Mouse (Mus musculus): ENCODE measurements at regions not wholly inside any gene's neighbourhood (a gene's known extent, or its start where the extent isn't known, plus 50 kb on each side); places are given as distances from the start of the nearest gene placed in this dataset.

DNA sequence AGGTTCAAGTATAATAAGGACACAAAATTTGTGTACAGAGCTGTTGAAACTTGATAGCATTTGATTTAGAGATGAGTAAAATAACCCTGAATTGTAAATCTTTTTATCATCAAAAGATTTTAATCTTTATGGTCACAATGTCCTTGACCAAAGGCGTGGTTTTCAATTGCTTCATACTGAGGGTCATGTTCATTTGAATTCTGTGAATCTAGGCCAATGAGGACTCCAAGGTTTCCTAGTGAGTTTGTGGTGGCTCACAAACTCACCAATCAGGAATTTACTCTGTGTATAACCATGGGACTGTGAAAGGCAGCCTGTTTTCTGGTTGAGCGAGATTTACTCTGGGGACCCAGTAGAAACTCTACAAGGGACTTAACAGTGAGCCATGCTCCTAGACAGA is 1269.2 kb downstream of the Gsdmc2 start:
- DNase-seq, result peak; percentile 42

DNA sequence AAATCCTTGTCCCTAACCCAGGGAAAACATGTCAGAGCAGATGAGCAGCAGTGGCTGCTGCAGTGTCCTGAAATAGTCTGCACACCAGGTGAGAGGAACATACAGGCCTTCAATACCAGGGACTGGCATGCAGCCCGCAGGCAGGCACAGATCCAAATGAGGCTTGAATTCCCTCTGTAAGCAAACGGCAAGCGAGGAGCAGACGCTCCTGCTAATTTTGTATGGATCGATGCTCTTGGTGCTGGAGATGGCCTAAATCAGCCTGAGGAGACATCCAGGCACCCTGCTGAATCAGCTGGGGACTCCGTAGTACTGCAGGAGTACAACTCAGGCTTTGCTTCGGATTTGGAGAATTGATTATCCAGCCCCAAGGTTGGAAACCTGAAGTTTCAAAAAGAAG is 1273.2 kb downstream of the Gsdmc2 start:
- peak; percentile 62 for DNase-seq

- DNase-seq, result peak; percentile 28
Measured at GRCm38 (mm10) chr15:62568788-62569713, 1275.9 kb downstream of the Gsdmc2 start.

DNA sequence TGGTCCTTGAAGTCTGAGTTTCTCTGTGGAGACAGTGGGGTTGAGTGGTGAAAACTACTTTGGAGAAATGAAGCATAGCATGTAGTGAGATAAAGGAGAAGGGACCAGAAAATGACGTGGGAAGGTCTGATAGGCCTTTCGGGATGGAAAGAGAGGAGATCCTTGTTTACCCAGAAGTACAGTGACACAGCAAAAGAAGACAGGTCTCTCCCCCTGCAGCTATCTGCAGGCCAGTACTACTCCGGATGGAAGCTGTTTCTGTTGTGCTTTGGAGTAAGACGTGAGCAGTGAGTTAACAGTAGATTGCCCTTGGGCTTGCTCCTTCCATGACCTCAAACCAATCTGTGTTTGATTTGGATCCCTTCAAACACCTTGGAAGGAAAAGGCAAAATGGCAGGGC is 1277.5 kb downstream of the Gsdmc2 start:
- no peak for DNase-seq

DNA sequence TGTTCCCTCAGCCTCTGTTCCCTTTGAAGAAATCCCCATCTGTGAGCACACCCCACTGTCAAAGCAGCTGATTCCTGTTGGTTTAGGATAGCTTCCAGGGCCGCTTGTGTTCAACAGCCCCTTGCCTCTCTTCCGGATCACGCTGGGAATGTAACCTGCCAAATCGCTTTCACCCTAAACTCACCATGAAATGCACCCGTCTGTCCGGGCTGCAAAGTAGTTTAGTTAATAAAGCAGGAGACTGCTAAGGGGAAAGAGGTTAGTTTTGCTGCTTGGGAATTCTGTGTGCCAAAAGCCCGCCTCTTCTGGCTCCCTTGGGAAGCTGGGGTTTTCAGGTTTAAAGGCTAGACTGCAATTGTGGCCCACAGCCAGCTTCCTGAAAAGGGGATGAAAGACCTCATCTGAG is 1278.9 kb downstream of the Gsdmc2 start:
- peak; percentile 63 for DNase-seq

GRCm38 (mm10) chr15:62533233-62533632 is 1311.7 kb downstream of the Gsdmc2 start:
- DNase-seq, result peak; percentile 72

GRCm38 (mm10) chr15:62528975-62529374 is 1316.0 kb downstream of the Gsdmc2 start:
- DNase-seq, result no peak

DNA sequence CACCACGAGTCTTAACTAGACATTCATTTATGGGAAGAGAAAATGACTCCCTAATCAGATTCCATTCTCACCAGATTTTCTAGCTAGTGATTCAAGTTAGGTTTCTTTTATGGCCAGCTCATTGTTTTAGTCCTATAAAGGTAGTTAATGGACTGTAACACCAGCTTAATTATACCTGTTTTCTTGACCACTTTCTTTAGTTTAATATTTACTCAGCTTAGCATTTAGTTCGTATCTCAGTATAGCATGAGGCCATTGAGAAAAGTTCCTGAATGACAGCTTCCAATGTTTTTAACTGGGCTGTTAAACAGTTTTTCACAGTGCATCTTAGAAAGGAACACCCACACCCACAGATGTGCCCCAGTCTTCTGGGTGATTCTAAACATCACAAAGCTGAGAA is 1320.3 kb downstream of the Gsdmc2 start:
- DNase-seq, result no peak

DNA sequence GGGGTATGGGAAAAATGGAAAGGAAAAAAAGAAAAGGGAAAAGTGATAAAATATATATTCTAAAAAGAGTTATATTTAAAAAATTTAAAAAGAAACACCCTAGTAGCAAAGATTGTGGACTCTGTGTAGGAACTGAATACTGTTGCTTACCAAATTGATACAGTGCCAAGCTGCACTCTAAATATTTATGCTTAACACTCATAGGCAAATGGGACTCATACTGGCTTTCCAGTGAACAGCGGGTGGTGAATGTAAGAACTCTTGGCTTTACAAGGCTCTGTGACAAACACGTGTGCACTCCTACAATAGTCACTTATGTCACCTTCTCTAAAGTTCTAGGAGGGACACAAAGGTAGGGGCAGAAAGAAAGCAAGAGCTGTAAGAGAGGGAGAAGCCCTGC is 1320.8 kb downstream of the Gsdmc2 start:
- DNase-seq, result no peak

- DNase-seq, result no peak
Measured at GRCm38 (mm10) chr15:62513462-62513861, 1331.5 kb downstream of the Gsdmc2 start.

DNA sequence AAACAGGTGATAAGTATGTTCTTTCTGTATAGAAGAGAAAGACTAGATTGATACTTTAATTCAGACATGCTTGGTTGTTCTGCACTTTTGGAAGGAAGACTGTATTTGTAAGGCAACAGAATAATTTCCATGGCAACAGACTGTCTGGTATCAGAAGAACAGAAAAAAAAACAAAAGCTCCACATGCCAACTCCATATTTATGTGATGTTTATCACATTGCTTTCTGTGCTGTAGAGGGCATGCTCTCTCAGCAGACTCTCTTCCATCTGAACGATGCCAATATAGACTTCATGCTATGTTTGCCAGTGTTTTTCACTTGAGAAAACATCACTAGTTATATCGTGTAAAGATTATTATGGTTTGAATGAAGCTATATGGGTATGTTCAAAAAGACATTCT is 1333.5 kb downstream of the Gsdmc2 start:
- no peak for DNase-seq

DNA sequence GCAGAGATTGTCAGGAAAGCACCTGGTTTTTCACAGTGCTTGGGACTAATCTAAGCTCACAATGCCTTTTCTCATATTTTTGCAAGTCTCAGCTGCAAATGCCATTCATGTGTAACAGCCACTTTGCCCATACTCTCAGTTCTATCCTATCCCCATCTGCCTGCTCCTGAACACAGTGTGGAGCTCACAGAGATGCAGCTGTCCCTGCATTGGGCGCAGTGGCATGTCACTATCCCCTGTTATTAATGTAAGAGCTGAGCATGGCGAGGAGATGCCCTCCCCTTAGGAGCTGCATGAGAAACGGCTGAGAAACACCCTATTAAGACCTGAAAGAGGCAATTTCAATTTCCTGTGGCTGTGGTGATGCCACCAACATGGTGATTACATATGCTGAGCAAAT is 1341.1 kb downstream of the Gsdmc2 start:
- DNase-seq, result no peak

DNA sequence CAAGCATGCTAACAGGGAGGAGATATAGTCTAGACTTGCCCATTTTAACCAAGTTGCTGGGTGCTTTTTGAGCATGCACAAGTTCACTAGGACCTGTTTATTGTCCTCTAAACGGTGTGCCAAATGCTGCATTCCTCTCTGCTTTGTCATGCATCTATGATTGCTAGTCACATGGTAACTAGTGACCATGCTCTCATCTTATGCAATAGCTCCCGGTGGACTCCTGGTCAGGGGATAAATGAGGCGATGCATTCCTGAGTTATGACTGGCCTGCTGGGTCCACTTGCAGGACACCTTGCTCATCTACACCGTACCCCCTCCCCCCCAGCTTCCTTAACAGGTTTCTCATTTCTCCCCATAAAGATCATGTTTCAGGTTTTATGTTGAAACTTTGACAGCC is 1344.0 kb downstream of the Gsdmc2 start:
- DNase-seq, result peak; percentile 24

GRCm38 (mm10) chr15:62500522-62500921 is 1344.5 kb downstream of the Gsdmc2 start:
- DNase-seq, result no peak

DNA sequence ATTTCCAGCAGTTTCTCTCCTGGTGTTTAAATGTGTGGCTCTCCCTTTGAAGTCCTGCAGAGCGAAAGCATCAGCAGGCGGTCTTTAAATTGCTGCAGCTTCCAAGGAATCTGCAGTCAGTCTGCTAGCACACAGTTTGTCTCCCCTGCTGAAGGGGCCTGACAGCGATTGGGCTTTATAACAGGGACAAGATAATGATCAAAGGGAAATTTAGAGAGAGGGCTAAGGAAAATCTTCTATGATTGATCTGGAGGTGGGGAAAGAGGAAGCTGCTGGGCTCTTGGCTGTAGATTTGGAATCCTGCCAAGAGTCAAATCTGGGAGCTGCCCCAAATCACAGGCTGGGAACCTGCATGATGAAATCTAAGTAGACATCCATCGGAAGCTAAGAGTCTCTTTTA is 1348.8 kb downstream of the Gsdmc2 start:
- peak; percentile 28 for DNase-seq

DNA sequence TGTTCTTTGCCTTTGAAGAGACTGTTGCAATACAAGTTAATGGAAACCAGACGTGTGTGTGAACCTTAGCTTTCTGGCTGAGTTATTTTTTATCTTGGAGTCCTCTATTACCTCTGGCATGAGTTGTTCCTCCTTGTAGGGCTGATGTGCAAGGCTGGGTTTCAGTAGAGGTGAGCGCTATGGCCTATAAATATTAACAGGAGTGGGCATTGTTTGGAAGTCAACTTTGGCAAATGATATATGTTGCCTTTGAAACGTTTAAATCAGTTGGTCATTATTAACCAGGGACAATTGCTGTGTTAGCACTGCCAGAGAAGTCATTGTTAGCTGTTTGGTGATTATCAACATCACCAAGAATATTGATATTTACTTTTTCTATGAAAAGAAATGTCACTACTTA is 1352.6 kb downstream of the Gsdmc2 start:
- DNase-seq, result no peak

- DNase-seq, result no peak
Measured at GRCm38 (mm10) chr15:62490548-62490947, 1354.4 kb downstream of the Gsdmc2 start.

GRCm38 (mm10) chr15:62486540-62486939 is 1358.4 kb downstream of the Gsdmc2 start:
- DNase-seq, result no peak

DNA sequence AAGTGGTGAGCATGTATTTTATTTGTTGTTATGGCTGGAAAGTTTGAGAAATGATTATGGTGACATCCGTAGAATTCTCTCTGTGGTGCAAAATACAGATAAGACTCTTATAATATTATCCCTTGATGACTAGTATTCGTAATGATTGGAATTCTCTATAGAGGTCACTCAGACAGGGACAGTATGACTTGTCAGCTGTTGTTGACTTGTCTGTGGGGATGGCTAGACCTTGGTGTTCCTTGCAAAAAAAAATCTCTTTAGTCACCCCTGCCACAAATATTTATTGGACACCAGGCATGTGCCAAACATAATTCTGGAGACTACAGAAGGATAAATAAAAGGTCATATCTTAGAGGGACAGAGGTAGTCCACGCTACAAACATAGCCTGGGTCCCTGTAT is 1360.6 kb downstream of the Gsdmc2 start:
- DNase-seq, result no peak

DNA sequence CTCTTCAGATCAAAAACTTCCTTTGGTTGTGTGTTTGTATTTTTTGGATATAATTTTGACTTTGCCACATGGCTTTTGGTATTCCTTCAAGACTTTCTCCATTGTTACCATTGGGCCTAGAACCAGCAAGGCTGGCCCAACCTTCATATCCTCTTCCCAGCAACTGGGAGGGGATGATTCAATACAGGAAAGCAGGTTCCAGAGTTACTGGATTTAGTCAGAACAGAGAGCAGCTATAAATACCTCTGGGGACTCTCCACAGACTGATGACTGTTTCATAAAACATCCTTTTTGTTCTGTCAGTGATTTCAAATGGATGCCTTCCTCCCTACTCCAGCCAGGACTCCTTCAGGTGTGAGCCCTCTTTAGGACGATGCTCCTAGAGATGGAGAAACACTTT is 1361.4 kb downstream of the Gsdmc2 start:
- DNase-seq, result no peak

DNA sequence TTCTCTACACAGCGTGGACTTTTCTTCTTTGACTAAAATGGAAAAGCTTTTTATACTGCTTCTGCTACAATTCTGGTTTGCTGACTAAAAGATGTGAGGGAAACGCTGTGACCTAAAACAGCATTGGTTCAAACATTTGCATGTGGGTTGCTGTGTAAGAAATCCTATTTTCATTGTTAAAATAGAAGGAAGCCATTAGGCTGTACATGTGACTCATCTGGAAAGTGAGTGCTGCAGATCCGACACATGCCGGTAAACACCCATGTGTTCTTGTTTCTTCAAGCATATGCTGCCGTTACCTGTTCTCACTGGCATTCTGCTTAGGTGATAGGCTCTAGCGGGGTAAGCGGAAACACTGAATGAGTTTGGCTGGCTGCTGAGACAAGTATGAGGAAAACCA is 1362.6 kb downstream of the Gsdmc2 start:
- DNase-seq, result no peak

GRCm38 (mm10) chr15:62477779-62478178 is 1367.2 kb downstream of the Gsdmc2 start:
- no peak for DNase-seq

DNA sequence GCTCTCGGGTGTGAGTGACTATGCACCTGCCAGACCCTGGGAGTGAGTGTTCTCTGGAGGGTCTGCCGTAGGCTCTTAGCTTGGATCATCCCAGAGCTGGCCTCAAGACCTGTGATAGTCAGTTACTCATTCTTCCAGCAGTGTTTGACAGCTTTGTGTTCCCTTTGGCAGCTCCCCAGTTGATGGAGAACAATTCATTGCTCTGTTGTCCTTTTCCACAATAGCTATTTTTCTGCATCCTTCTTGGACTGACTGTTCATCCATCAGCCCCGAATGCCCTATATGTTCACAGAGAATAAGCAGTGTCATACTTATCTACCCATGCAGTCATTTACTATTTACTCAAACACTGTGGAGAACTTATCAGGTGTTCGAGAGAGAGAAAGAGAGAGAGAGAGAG is 1368.5 kb downstream of the Gsdmc2 start:
- DNase-seq, result no peak

GRCm38 (mm10) chr15:62470683-62471331 is 1374.2 kb downstream of the Gsdmc2 start:
- DNase-seq, result no peak

Data from adrenal gland, postnatal 10 days (tissue).